Mouse (Mus musculus) embryonic facial prominence, embryonic 14.5 days (tissue): ENCODE results near the gene Ptpn4. TPM values are rescaled to one million over a fixed set of nuclear protein-coding genes. Genes with fewer than 3 reads are reported as not detected.
A peak's percentile ranks its signal among the peaks of the same experiment; 100 is the strongest.

Experiments used
- ATAC-seq: fragments of 200-750 bp; cut with Nextera tagmentation; 2 replicates; pipeline ENCODE4 v1.8.0; 2017; ENCODE audit warnings: low read depth, moderate number of reproducible peaks, moderate TSS enrichment
- DNase-seq: peaks from one replicate; pipeline ENCODE4 v3.0.0-alpha.2; 2015; ENCODE audit warnings: low spot score
- H3K27ac ChIP-seq: fragments of 300-500 bp; sonication (generic); replicated peaks from 2 replicates; pipeline ENCODE4 v1.5.1; 2014; ENCODE audit warnings: low read depth, mild to moderate bottlenecking, low read length, moderate library complexity
- H3K27me3 ChIP-seq: fragments of 300-500 bp; sonication (generic); replicated peaks from 2 replicates; pipeline ENCODE4 v1.6.1; 2014; ENCODE audit warnings: low read length; ENCODE audit not compliant: control insufficient read depth, insufficient read depth
- H3K36me3 ChIP-seq: fragments of 300-500 bp; sonication (generic); 2 replicates; pipeline ENCODE4 v1.6.1; 2014; ENCODE audit warnings: low read length, mixed read lengths; ENCODE audit not compliant: control insufficient read depth, insufficient read depth
- H3K4me1 ChIP-seq: fragments of 300-500 bp; sonication (generic); 2 replicates; pipeline ENCODE4 v1.6.1; 2014; ENCODE audit warnings: antibody characterized with exemption, low read length; ENCODE audit not compliant: control insufficient read depth, insufficient read depth
- H3K4me2 ChIP-seq: fragments of 300-500 bp; sonication (generic); 2 replicates; pipeline ENCODE4 v1.6.1; 2014; ENCODE audit warnings: low read depth, mild to moderate bottlenecking, low read length, moderate library complexity, mixed read lengths
- H3K4me3 ChIP-seq: fragments of 300-500 bp; sonication (generic); 2 replicates; pipeline ENCODE4 v1.5.1; 2014; ENCODE audit warnings: low read depth, mild to moderate bottlenecking, low read length
- H3K9ac ChIP-seq: fragments of 300-500 bp; sonication (generic); 2 replicates; pipeline ENCODE4 v1.6.1; 2014; ENCODE audit warnings: low read depth, mild to moderate bottlenecking, low read length, moderate library complexity, mixed read lengths
- H3K9me3 ChIP-seq: fragments of 300-500 bp; sonication (generic); 2 replicates; pipeline ENCODE4 v1.6.1; 2016; ENCODE audit warnings: low read length; ENCODE audit not compliant: control insufficient read depth
- WGBS: fragments of 180-500 bp; shearing (Covaris S2); extraction: QIAGEN DNeasy Blood & Tissue Kit; methylation state at CpG from one replicate; pipeline ENCODE4 v1.1.7; 2014; 5-methylcytosine and 5-hydroxymethylcytosine counted together
- polyA plus RNA-seq: library from polyadenylated mRNA; unstranded; fragments of >200 nt; fragmentation: Nextera tagmentation; extraction: Ambion mirVana; gene quantifications from 2 replicates; pipeline ENCODE4 v1.2.1, GENCODE M21; 2014

Ptpn4 gene
- polyA plus RNA-seq, 1 experiment from 2014 or later: 10.5 TPM

GRCm38 (mm10) chr1:119685773-119686558, 151.4 kb downstream of the Ptpn4 start:
- WGBS: 89% methylated on average over 3 of the region's 3 CpGs
- Histone ChIP-seq H3K9ac (no peak overlapping the region), H3K4me3 (no peak overlapping the region), H3K27me3 (no peaks in the 10 kb centered on the region), H3K4me2 (no peak overlapping the region), H3K27ac (no peak overlapping the region), H3K9me3 (no peaks in the 10 kb centered on the region), H3K4me1 (no peaks in the 10 kb centered on the region), H3K36me3 (peaks cover 14% of the 10 kb centered on the region)
- ATAC-seq (no peak), DNase-seq (no peak)

- 77% methylated on average over 2 of the region's 2 CpGs for WGBS
These were observed 155.7 kb downstream of the Ptpn4 start for GRCm38 (mm10) chr1:119681663-119682213.

GRCm38 (mm10) chr1:119674984-119675383, 162.4 kb downstream of the Ptpn4 start:
- Histone ChIP-seq H3K9ac (no peak overlapping the region), H3K9me3 (no peaks in the 10 kb centered on the region), H3K4me2 (no peak overlapping the region), H3K4me1 (no peaks in the 10 kb centered on the region), H3K27me3 (no peaks in the 10 kb centered on the region), H3K36me3 (peaks cover 21% of the 10 kb centered on the region; the same call in 1 of the 2 replicates), H3K27ac (no peak overlapping the region), H3K4me3 (no peak overlapping the region)
- 71% methylated on average over 1 of the region's 1 CpGs for whole genome bisulfite sequencing
- DNase-seq (peak; percentile 46), ATAC-seq (no peak)

More at GRCm38 (mm10) chr1:119681663-119682213, 155.7 kb downstream of the Ptpn4 start:
- Histone ChIP-seq H3K36me3 (peaks cover 14% of the 10 kb centered on the region; the same call in 1 of the 2 replicates), H3K9ac (no peak overlapping the region), H3K27me3 (no peaks in the 10 kb centered on the region), H3K4me1 (no peaks in the 10 kb centered on the region), H3K27ac (no peak overlapping the region), H3K4me2 (no peak overlapping the region), H3K9me3 (no peaks in the 10 kb centered on the region), H3K4me3 (no peak overlapping the region)
- DNase-seq (no peak), ATAC-seq (no peak)

- Histone ChIP-seq H3K4me2 (no peak overlapping the region), H3K36me3 (0 out of 2 replicates have a peak, but pooled peaks cover 4% of the 10 kb centered on the region), H3K9me3 (no peaks in the 10 kb centered on the region), H3K4me1 (no peaks in the 10 kb centered on the region), H3K27me3 (no peaks in the 10 kb centered on the region), H3K4me3 (no peak overlapping the region), H3K9ac (no peak overlapping the region), H3K27ac (no peak overlapping the region)
- no peak for DNase-seq
- 94% methylated on average over 7 of the region's 7 CpGs for WGBS
- ATAC-seq: no peak
These were observed 170.5 kb downstream of the Ptpn4 start for GRCm38 (mm10) chr1:119666904-119667303.

- no peak for ATAC-seq
- Histone ChIP-seq H3K4me3 (no peak overlapping the region), H3K4me1 (no peaks in the 10 kb centered on the region), H3K9ac (no peak overlapping the region), H3K9me3 (no peaks in the 10 kb centered on the region), H3K27me3 (no peaks in the 10 kb centered on the region), H3K27ac (no peak overlapping the region), H3K4me2 (no peak overlapping the region), H3K36me3 (0 out of 2 replicates have a peak, but pooled peaks cover 4% of the 10 kb centered on the region)
- 94% methylated on average over 2 of the region's 2 CpGs for WGBS
- no peak for DNase-seq
These were observed 183.1 kb downstream of the Ptpn4 start for GRCm38 (mm10) chr1:119654307-119654706.

- no peak for ATAC-seq
- H3K4me1 ChIP-seq: no peaks in the 10 kb centered on the region
- no peak for DNase-seq
- no peak overlapping the region for H3K9ac ChIP-seq
- no peak overlapping the region for H3K4me3 ChIP-seq
- no peak overlapping the region for H3K27ac ChIP-seq
- no peak overlapping the region for H3K4me2 ChIP-seq
- H3K27me3 ChIP-seq: no peaks in the 10 kb centered on the region
- no peaks in the 10 kb centered on the region for H3K36me3 ChIP-seq
- 87% methylated on average over 5 of the region's 5 CpGs for WGBS
- no peaks in the 10 kb centered on the region for H3K9me3 ChIP-seq
These were observed 187.0 kb downstream of the Ptpn4 start for GRCm38 (mm10) chr1:119650386-119650785.

- H3K4me2 ChIP-seq: no peak overlapping the region
- no peak overlapping the region for H3K27ac ChIP-seq
- no peak overlapping the region for H3K9ac ChIP-seq
- no peak overlapping the region for H3K4me3 ChIP-seq
- H3K36me3 ChIP-seq: no peaks in the 10 kb centered on the region
- DNase-seq: no peak
- no peaks in the 10 kb centered on the region for H3K9me3 ChIP-seq
- H3K4me1 ChIP-seq: no peaks in the 10 kb centered on the region
- WGBS: 53% methylated on average over 2 of the region's 2 CpGs
- no peaks in the 10 kb centered on the region for H3K27me3 ChIP-seq
- no peak for ATAC-seq
These were observed 187.8 kb downstream of the Ptpn4 start for GRCm38 (mm10) chr1:119649627-119650026.

- peak within 1 kb of the TSS; percentile 90 for H3K4me2 ChIP-seq
- no peaks in the 10 kb centered on the region for H3K27me3 ChIP-seq
- peak; percentile 95 for ATAC-seq
- peak within 1 kb of the TSS; percentile 82 for H3K9ac ChIP-seq
- H3K36me3 ChIP-seq: no peaks in the 10 kb centered on the region
- peak; percentile 94 for DNase-seq
- peak within 1 kb of the TSS; percentile 89 for H3K4me3 ChIP-seq
- H3K27ac ChIP-seq: peak within 1 kb of the TSS; percentile 58; the same call in 1 of the 2 replicates
- H3K4me1 ChIP-seq: no peaks in the 10 kb centered on the region
- under 1% methylated on average over 65 of the region's 86 CpGs for WGBS
- H3K9me3 ChIP-seq: no peaks in the 10 kb centered on the region
These were observed 189.0 kb downstream of the Ptpn4 start, which contains the start of gene Epb41l5 for GRCm38 (mm10) chr1:119648205-119649111. TSS of gene Epb41l5 (minus strand) at chr1:119649000.
